Mouse (Mus musculus) liver, embryonic 14.5 days (tissue): ENCODE data around the gene Ndufaf8.

Source experiments
- CTCF ChIP-seq: IDR thresholded peaks from 2 replicates; pipeline ENCODE4 v1.5.1; 2016; ENCODE audit warnings: antibody characterized with exemption, low read depth, control low read depth
- EP300 ChIP-seq: IDR thresholded peaks from 2 replicates; pipeline ENCODE4 v1.6.1; 2016; ENCODE audit warnings: antibody characterized with exemption, low read depth

DNA sequence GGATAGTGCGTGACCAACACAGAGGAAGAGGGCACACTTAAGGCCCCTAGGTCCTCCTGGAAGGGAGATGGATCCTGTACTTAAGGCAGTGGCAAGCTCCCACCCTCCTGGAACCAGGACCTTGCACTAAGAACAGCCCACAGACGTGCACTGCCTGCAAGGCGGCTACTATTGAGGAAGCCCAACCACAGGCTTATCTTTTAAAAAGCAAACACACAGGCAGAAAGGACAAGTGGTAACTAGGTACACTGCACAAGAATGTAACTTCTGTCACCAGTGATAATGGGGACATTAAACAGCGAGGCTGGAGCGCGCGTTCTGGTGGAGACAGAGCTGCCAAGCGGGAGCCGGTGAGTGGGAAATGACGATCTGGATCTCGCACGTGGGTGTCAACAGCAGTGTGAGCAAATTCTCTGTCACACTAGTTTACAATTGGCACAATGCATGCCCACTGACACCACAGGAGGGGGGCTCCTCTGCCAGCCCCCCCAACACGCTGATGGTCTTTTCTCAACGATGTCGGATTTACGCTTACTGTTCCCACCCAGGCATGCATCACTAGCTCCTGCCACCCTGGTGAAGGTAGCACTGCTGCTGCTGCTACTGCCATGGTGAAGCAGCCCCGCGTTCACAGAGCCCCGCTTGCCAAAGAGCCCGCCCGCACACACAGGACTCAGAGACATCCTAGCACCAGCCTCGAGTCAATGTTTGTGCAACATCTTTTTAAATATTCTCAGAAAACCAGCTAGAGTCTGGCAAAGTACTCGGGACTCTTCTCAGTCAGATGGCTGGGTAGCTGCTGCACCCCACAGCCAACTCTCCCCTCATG lies 38.3 kb downstream of the Ndufaf8 start:
- TF ChIP-seq CTCF (no peak), EP300 (peak; percentile 70)
